Mouse (Mus musculus): ENCODE results near the gene Fndc8. TPM values are rescaled to one million over a fixed set of nuclear protein-coding genes. Genes with fewer than 3 reads are reported as not detected.

Gene Fndc8
- total and polyA plus RNA-seq, 3 experiments, result 0.06 TPM; not detected in 2

DNA sequence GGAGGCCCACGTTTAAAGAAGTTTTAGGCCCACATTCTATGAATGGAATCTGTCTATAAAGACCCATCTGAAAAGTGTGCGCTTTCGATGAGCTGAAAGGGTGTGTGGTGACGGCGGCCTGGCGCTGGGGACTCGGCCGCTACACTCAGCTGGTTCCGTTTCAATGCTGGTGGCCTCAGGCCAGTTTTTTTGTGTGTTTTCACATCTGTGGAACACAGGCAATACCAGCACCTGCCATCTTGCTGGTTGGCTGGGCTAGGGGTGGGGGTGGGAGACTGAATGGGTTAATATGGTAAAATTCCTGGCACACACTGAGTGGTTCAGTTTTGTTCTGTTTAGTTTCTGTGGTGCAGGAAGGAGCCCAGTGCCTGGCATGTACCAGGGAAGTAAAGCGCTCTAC is 35.9 kb upstream of the Fndc8 start:
- Histone ChIP-seq H3K79me2 (replicated peaks; ENCODE audit: control insufficient read depth, insufficient read depth, low read length) (no peaks in the 10 kb centered on the region; the same call in 1 of the 2 replicates), H3K27me3 (ENCODE audit: control insufficient read depth, insufficient read depth, low read length) (no peaks in the 10 kb centered on the region), H3K27ac (no peak overlapping the region), H3K36me3 (ENCODE audit: control insufficient read depth, insufficient read depth, low read length) (no peaks in the 10 kb centered on the region; the same call in 1 of the 2 replicates), H3K4me3 (no peak overlapping the region), H3K9ac (ENCODE audit: low read depth, low read length) (no peak overlapping the region), H3K4me1 (ENCODE audit: control insufficient read depth, insufficient read depth, low read length) (peaks cover 2% of the 10 kb centered on the region)
- no peak for TF ChIP-seq EP300 (IDR thresholded peaks at IDR 0.05; ENCODE audit: insufficient read depth, low read depth, low read length)
- TF ChIP-seq CTCF (IDR thresholded peaks at IDR 0.05), result no peak
- no peak for TF ChIP-seq POLR2A (IDR thresholded peaks at IDR 0.05; ENCODE audit: insufficient read depth, low read depth, low read length)
- no peak for DNase-seq
- intact Hi-C loops (cut with DNase I), result no loop called here
- 85% methylated on average over 10 of the region's 10 CpGs for WGBS

GRCm38 (mm10) chr11:82857307-82857848 is 34.5 kb upstream of the Fndc8 start:
- Histone ChIP-seq H3K4me3 (no peak overlapping the region), H3K27me3 (ENCODE audit: control insufficient read depth, insufficient read depth, low read length) (no peaks in the 10 kb centered on the region), H3K4me1 (ENCODE audit: control insufficient read depth, insufficient read depth, low read length) (peaks cover 4% of the 10 kb centered on the region), H3K27ac (peak overlapping the region; percentile 60), H3K36me3 (ENCODE audit: control insufficient read depth, insufficient read depth, low read length) (no peaks in the 10 kb centered on the region; the same call in 1 of the 2 replicates), H3K9ac (ENCODE audit: low read depth, low read length) (no peak overlapping the region), H3K79me2 (replicated peaks; ENCODE audit: control insufficient read depth, insufficient read depth, low read length) (peaks cover 1% of the 10 kb centered on the region; the same call in 1 of the 2 replicates)
- DNase-seq, result no peak
- intact Hi-C loops (cut with DNase I), result no loop called here
- TF ChIP-seq EP300 (IDR thresholded peaks at IDR 0.05; ENCODE audit: insufficient read depth, low read depth, low read length), result no peak
- 0 out of 2 replicates have a peak, but pooled peaks have one; percentile 20 for TF ChIP-seq POLR2A (IDR thresholded peaks at IDR 0.05; ENCODE audit: insufficient read depth, low read depth, low read length)
- 55% methylated on average over 13 of the region's 13 CpGs for WGBS

DNA sequence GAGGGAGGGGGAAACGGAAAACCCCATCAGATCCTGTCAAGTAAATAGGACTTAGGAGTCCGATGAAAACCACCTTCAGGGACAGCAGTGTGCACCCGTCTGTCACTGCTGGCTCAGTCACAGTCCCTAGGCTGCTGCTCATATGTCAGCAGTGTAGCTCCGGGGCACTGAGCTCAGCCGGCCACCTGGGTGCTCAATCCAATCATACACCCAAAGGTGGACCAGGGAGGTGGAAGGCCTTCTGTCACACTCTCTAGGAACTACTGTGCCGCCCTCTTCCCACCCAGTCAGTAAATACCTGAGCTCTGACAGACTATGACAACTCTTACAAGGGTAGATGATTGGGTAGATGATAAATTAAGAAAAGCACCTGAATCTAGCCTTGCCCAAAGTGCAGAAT is 31.2 kb upstream of the Fndc8 start:
- 0 out of 2 replicates have a peak, but pooled peaks cover 1% of the 10 kb centered on the region for H3K79me2 ChIP-seq (replicated peaks; ENCODE audit: control insufficient read depth, insufficient read depth, low read length)
- intact Hi-C loops (cut with DNase I), result no loop called here
- TF ChIP-seq EP300 (IDR thresholded peaks at IDR 0.05; ENCODE audit: insufficient read depth, low read depth, low read length) (no peak), POLR2A (IDR thresholded peaks at IDR 0.05; ENCODE audit: insufficient read depth, low read depth, low read length) (no peak), CTCF (IDR thresholded peaks at IDR 0.05) (no peak)
- H3K27me3 ChIP-seq (ENCODE audit: control insufficient read depth, insufficient read depth, low read length), result no peaks in the 10 kb centered on the region
- H3K9ac ChIP-seq (ENCODE audit: low read depth, low read length), result no peak overlapping the region
- H3K27ac ChIP-seq, result no peak overlapping the region
- peaks cover 4% of the 10 kb centered on the region for H3K4me1 ChIP-seq (ENCODE audit: control insufficient read depth, insufficient read depth, low read length)
- no peak overlapping the region for H3K4me3 ChIP-seq
- no peaks in the 10 kb centered on the region; the same call in 1 of the 2 replicates for H3K36me3 ChIP-seq (ENCODE audit: control insufficient read depth, insufficient read depth, low read length)
- no peak for DNase-seq
- 84% methylated on average over 6 of the region's 6 CpGs for WGBS

DNA sequence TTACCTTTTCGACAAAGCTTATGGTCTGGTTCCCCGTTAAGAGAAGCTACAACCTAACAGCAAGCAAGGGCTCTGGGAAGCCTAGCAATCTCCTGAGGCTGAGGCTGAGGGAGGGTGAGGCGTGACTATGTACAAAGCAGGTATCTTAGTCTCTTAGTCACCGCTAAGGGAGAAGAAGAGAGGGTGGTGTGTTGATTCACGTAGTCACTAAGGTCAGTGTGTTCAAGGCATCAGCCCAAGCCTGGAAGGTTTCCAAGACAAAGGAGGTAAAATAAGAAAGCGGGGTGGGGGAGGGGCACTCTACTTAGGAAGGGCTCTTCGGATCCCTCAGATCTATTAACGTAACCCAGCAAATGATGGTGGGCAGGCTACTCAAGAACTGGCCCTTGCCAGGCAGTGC is 30.4 kb upstream of the Fndc8 start:
- H3K27ac ChIP-seq, result no peak overlapping the region
- H3K79me2 ChIP-seq (replicated peaks; ENCODE audit: control insufficient read depth, insufficient read depth, low read length), result 0 out of 2 replicates have a peak, but pooled peaks cover 1% of the 10 kb centered on the region
- H3K4me1 ChIP-seq (ENCODE audit: control insufficient read depth, insufficient read depth, low read length), result peaks cover 4% of the 10 kb centered on the region
- H3K4me3 ChIP-seq, result no peak overlapping the region
- H3K27me3 ChIP-seq (ENCODE audit: control insufficient read depth, insufficient read depth, low read length), result no peaks in the 10 kb centered on the region
- intact Hi-C loops (cut with DNase I), result no loop called here
- DNase-seq, result no peak
- 52% methylated on average over 8 of the region's 8 CpGs for WGBS
- H3K9ac ChIP-seq (ENCODE audit: low read depth, low read length), result no peak overlapping the region
- H3K36me3 ChIP-seq (ENCODE audit: control insufficient read depth, insufficient read depth, low read length), result no peaks in the 10 kb centered on the region
- TF ChIP-seq CTCF (IDR thresholded peaks at IDR 0.05) (no peak), EP300 (IDR thresholded peaks at IDR 0.05; ENCODE audit: insufficient read depth, low read depth, low read length) (no peak), POLR2A (IDR thresholded peaks at IDR 0.05; ENCODE audit: insufficient read depth, low read depth, low read length) (no peak)

DNA sequence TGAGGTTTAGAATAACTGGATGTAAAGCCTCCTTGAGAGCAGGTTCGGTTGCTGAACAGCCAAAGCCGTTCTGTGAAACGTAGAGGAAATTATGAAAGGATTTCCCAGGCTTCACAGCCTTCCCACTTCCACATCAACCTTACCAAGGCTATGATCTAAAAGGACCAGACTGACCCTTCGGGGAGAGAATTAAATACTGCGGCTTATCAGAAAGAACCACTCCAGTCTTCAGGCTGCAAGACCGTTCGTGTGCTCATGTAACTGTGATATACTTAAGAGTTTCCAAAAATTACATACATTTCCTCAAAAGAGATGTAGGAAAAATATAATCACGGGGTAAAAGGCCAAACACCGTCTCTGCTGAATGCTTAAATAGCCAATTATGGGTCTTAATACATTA is 29.3 kb upstream of the Fndc8 start:
- intact Hi-C loops (cut with DNase I), result no loop called here
- WGBS, result 86% methylated on average over 9 of the region's 9 CpGs

DNA sequence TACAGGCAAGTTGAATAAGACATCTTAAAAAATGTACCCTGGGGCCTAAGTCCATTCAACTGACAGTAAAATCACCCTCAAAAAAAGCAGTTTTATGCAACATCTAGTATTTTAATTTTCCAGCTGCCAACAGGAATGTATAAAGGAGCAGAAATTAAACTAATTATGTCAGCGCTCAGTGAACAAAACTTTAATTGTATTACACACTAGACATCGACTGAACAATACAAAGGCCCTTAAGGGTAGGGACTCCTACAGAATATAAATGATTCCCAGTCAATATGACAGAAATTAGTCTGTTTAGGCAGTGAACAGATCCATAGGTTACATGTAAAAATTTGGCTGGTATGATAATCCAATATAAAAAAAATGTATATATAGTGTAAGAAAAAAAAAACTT is 28.9 kb upstream of the Fndc8 start:
- no peaks in the 10 kb centered on the region for H3K27me3 ChIP-seq (ENCODE audit: control insufficient read depth, insufficient read depth, low read length)
- WGBS, result 92% methylated on average over 2 of the region's 2 CpGs
- H3K9ac ChIP-seq (ENCODE audit: low read depth, low read length), result no peak overlapping the region
- no peak overlapping the region for H3K4me3 ChIP-seq
- H3K4me1 ChIP-seq (ENCODE audit: control insufficient read depth, insufficient read depth, low read length), result peaks cover 2% of the 10 kb centered on the region
- no peaks in the 10 kb centered on the region for H3K36me3 ChIP-seq (ENCODE audit: control insufficient read depth, insufficient read depth, low read length)
- H3K27ac ChIP-seq, result no peak overlapping the region
- H3K79me2 ChIP-seq (replicated peaks; ENCODE audit: control insufficient read depth, insufficient read depth, low read length), result 0 out of 2 replicates have a peak, but pooled peaks cover 1% of the 10 kb centered on the region
- no peak for DNase-seq
- intact Hi-C loops (cut with DNase I), result no loop called here
- TF ChIP-seq EP300 (IDR thresholded peaks at IDR 0.05; ENCODE audit: insufficient read depth, low read depth, low read length), result no peak
- no peak for TF ChIP-seq CTCF (IDR thresholded peaks at IDR 0.05)
- TF ChIP-seq POLR2A (IDR thresholded peaks at IDR 0.05; ENCODE audit: insufficient read depth, low read depth, low read length), result no peak

More for the DNA sequence above, 29.3 kb upstream of the Fndc8 start:
- Histone ChIP-seq H3K79me2 (replicated peaks; ENCODE audit: control insufficient read depth, insufficient read depth, low read length) (0 out of 2 replicates have a peak, but pooled peaks cover 1% of the 10 kb centered on the region), H3K27ac (no peak overlapping the region), H3K4me3 (no peak overlapping the region), H3K9ac (ENCODE audit: low read depth, low read length) (no peak overlapping the region), H3K4me1 (ENCODE audit: control insufficient read depth, insufficient read depth, low read length) (peaks cover 2% of the 10 kb centered on the region), H3K27me3 (ENCODE audit: control insufficient read depth, insufficient read depth, low read length) (no peaks in the 10 kb centered on the region), H3K36me3 (ENCODE audit: control insufficient read depth, insufficient read depth, low read length) (no peaks in the 10 kb centered on the region)
- TF ChIP-seq POLR2A (IDR thresholded peaks at IDR 0.05; ENCODE audit: insufficient read depth, low read depth, low read length), result no peak
- TF ChIP-seq EP300 (IDR thresholded peaks at IDR 0.05; ENCODE audit: insufficient read depth, low read depth, low read length), result no peak
- TF ChIP-seq CTCF (IDR thresholded peaks at IDR 0.05), result no peak
- no peak for DNase-seq
